Mouse (Mus musculus): ENCODE measurements around the gene Rab12.

DNA sequence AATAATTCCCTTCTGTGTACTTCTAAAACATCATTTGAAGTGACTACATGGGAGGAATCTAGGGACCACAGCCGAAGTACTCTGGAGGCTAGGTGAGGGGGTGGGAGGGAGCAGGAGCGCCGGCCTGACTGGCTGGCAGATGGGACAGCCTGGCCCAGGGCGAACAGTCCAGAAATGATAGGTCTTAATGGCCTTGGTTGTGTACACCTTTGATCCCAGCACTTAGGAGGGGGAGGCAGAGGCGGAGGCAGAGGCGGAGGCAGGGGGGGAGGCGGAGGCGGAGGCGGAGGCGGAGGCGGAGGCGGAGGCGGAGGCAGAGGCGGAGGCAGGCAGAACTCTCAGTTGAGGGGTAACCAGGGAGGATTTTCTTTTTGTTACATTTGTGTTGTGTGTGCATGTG lies 20.9 kb downstream of the Rab12 start:
- TF ChIP-seq CTCF (IDR thresholded peaks at IDR 0.05; ENCODE audit: extremely low read depth, insufficient read depth, low read length), result no peak
- no peak for TF ChIP-seq POLR2A (IDR thresholded peaks at IDR 0.05; ENCODE audit: extremely low read depth, insufficient read depth, low read length)

Measured in cortical plate, adult 2 months (tissue).